Mouse (Mus musculus): ENCODE measurements at regions not wholly inside any gene's neighbourhood (a gene's known extent, or its start where the extent isn't known, plus 50 kb on each side); places are given as distances from the start of the nearest gene placed in this dataset.
A peak's percentile ranks its signal among the peaks of the same experiment; 100 is the strongest.

DNA sequence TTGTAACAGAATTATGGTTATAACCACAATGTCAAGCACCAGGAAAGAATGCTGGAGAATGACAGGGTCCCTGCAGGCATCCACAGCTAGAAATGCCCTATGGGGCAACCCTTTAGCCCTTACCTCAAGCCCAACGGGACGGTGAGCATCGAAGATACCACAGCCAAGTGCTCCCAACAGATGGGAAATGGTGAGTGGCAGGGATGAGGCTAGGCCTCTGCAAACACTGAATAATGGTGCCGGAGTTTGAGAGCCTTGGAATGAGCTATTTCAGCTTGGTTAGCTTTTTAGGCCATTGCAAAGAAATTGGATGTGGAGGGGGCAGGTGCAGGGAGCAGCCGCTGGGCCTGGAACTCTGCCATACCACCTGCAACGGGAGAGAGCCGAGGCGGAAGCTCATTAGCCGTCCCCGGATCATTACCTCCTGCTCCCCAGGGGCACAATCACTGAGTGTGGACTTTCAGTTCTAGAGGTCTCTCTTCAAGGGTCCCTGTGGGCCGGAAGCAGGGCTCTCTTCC is 117.9 kb downstream of the Usp31 start:
- DNase-seq: no peak

DNA sequence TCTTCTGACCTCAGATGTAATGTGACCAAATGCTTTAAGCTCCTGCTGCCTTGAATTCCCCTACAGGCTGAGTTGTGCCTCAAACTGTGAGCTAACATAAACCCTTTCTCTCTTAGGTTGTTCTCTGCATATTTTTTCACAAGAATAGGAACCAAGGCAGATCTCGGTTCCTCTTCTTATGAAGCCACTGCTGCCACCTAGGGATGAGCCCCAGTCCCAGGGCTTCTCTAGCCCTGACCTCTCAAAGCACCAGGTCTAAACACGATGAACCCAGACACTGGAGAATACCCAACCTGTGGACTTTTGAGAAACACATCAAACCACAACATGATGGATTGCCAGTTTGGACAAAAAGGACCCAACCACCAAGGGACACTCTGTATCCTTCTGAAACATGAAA is 119.3 kb downstream of the Usp31 start:
- DNase-seq: no peak

DNA sequence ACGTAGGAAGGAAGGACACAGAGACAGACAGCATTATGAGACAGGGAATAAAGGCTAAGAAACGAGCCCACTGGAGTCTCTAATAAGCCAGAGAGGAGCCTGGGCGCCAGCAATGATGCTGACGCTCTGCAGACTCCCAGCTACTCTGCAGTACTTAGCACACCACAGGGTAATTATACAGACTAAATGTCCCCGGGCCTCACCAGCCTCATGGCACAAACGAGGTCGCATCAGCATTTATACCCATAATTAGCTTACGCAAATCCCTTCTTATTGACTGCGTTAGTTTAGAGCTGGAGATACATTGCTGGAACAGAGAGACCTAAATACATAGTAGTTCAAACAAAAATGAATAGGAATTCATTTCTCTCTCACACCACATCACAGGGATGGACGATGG is 121.3 kb downstream of the Usp31 start:
- DNase-seq: no peak

DNA sequence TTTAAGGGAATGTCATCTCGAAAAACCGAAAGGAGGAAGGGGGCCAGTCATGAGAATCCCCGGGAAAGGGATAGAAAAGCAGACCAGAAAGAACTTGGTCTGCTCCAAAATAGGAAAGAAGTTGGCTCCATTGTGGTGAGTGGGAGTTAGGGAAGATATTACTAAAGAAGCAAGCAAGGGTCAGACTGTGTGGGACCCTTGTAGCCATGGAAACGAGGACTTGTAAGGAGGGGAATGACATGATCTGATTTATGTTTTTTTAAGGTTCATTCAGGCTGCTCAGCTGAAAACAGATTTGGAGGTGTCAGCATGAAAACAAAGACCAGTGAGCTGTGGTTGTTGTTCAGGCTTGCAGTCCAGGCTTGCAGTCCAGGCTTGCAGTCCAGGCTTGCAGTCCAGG is 127.6 kb downstream of the Usp31 start:
- no peak for DNase-seq

DNA sequence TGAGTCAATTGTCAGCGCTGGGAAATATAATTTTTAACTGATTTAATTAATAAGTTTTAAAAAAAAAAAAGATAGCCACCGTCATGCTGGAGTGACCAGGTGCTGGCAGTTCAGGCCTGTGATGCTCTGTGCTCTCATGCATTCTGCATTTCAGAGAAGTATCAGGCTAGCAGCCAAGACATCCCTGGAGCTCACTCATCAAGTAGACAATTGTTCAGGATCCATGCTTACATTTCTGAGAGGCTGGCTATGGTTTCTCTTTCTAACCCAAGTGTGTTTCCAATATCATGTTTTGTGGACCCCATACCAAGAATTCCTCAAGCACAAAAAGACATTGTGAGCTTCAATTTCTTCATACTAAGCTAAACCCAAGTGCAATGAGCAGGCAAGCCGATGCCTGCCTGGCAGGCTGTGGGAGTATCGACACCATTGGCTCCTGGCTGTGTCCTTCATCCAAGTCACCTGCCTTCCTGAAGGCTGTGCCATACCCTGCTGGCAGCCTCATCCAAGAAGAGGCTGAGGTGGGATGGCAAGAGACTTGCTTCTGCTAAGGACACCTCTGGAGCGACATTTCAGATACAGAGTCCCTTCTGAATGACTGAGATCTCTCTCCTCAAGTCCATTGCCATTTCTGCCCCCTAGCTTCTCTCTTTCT is 134.2 kb downstream of the Usp31 start:
- no peak for DNase-seq

DNA sequence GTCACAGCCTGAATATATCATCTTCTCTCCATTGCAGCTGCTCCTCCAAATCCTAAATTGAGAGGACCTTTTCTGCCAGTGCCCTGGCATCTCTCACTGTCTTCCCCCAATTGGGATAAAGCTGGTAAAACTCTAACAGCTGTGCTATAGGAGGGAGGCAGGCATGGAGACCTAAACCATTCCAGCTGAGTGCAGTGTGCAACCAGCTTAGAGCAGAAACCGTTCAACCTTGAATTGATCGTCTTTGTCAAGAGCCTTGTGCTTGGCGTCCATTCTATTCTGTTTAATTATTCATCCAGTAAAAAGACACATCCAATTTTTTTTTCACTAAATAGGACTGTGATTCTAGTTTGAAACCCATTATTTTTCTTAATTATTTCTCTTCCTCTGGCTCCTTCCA is 135.3 kb downstream of the Usp31 start:
- DNase-seq: no peak

DNA sequence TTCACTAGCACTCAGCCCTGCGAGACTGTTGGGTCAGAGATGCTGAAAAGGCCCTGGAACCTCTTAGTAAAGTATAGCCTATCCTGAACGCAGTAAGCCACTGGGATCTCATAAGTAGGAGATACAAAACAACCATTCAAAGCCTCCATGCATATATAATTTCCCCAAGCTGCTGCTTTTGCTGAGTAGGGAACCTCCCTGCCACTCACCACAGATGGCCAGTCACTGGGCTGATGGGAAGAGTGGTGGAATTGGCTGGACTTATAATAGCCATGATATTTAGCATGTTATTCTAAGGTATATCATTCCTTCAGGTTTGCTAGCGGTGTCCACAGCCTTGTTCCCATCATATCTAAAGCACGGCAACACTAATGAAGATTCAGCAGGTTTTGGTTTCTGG is 135.8 kb downstream of the Usp31 start:
- no peak for DNase-seq

DNA sequence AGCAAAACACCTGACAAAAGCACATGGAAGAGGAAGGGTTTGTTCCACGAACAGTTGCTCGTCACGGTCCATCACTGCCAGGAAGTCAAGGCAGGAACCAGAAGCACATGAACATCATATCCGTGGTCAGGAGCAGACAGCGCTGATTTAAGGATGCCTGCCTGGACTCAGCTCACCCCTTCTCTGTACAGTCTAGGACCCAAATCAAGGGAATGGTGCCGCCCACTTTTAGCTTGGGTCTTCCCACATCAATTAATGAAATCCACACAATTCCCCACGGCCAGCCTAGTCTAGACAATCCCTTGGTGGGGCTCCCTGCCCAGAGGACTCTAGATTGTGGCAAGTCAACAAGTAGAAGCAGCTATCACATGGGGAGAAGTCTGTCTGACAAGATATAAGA is 137.8 kb downstream of the Usp31 start:
- no peak for DNase-seq

DNA sequence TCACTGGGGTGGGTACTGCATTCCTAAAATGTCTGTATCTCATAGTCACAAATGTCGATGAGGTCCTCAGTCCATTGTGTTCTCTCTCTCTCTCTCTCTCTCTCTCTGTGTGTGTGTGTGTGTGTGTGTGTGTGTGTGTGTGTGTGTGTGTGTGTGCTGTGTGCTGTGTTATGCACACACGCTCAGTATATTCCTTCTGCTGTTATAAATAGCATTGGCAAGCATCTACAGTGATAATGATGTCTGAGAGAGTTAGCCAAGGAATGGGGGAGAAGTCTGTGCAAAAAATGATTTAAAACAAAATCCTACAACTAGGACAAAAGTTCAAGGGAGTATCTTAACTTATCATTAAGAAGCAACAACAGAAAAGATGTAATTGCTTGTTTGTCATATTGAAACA is 139.0 kb downstream of the Usp31 start:
- DNase-seq: no peak

DNA sequence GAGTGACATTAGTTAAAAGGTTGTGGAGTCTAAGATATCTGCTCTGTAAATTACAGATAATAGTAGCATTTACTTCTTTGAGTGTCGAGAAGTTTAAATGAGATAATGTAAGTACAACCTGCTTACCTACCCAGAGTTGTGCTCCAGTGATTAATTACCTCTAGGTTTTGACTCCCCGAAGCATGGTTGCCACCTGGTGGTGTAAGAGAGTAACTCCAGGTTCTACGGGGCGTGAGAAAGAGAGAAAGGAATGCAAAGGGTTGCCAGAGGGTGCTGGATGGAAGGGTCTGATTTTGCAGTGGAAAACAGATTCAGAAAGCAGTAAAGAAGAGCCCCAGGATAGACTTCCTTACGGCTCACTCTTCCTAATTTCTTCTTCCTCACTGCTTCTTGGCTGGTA is 143.5 kb downstream of the Usp31 start:
- DNase-seq: peak; percentile 25 to 36

DNA sequence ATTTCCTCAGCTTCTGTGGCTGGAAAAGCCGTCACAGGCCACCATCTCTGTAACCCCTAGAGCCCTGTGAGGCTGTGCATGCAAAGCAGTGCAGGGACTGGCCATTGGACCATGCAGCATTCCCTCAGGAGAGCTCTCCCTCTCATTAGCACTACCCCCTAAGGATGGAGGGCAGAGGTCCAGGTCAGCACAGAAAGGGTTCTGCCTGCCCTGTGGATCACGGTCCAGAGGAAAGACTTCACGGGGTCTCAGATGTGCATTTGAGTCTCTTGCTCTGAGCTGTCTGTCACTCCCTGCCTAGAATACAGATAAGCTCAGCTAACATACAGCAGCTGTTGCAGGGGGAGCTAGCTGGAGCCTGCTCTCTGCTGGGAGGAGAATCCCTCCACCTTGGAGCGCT is 151.6 kb downstream of the Usp31 start:
- no peak for DNase-seq

Measured in B cell, adult 2 months (primary cell).